Mouse (Mus musculus) lung, postnatal 0 days (tissue): Measurements from ENCODE around the gene Amotl1.

Experiments
- CTCF ChIP-seq: IDR thresholded peaks from 2 replicates; pipeline ENCODE4 v1.5.1; 2016; ENCODE audit warnings: antibody characterized with exemption, mild to moderate bottlenecking
- EP300 ChIP-seq: IDR thresholded peaks from 2 replicates; pipeline ENCODE4 v1.6.1; 2016; ENCODE audit warnings: antibody characterized with exemption, mild to moderate bottlenecking, control low read depth

- TF ChIP-seq CTCF (no peak), EP300 (no peak)
These were observed at the start of gene Amotl1 for GRCm38 (mm10) chr9:14644956-14645355.
